Mouse (Mus musculus) kidney, embryonic 16.5 days (tissue): ENCODE results near the gene Gm14226. TPM values are rescaled to one million over a fixed set of nuclear protein-coding genes. Genes with fewer than 3 reads are reported as not detected.

Experiments used
- ATAC-seq: fragments of 200-750 bp; cut with Nextera tagmentation; 2 replicates; pipeline ENCODE4 v1.8.0; 2017; ENCODE audit warnings: moderate TSS enrichment; ENCODE audit not compliant: low FRiP score, low TSS enrichment
- H3K27ac ChIP-seq: fragments of 300-500 bp; sonication (generic); 2 replicates; pipeline ENCODE4 v1.5.1; 2014; ENCODE audit warnings: low read length
- H3K27me3 ChIP-seq: fragments of 300-500 bp; sonication (generic); 2 replicates; pipeline ENCODE4 v1.6.1; 2014; ENCODE audit warnings: low read length, control low read depth, mixed read lengths; ENCODE audit not compliant: insufficient read depth
- H3K36me3 ChIP-seq: fragments of 300-500 bp; sonication (generic); 2 replicates; pipeline ENCODE4 v1.6.1; 2014; ENCODE audit warnings: low read length, control low read depth, mixed read lengths; ENCODE audit not compliant: insufficient read depth
- H3K4me1 ChIP-seq: fragments of 300-500 bp; sonication (generic); 2 replicates; pipeline ENCODE4 v1.6.1; 2014; ENCODE audit warnings: low read length, control low read depth, mixed read lengths; ENCODE audit not compliant: insufficient read depth
- H3K4me2 ChIP-seq: fragments of 300-500 bp; sonication (generic); replicated peaks from 2 replicates; pipeline ENCODE4 v1.6.1; 2014; ENCODE audit warnings: low read depth, low read length
- H3K4me3 ChIP-seq: fragments of 300-500 bp; sonication (generic); 2 replicates; pipeline ENCODE4 v1.5.1; 2014; ENCODE audit warnings: mild to moderate bottlenecking, low read length
- H3K9ac ChIP-seq: fragments of 300-500 bp; sonication (generic); replicated peaks from 2 replicates; pipeline ENCODE4 v1.6.1; 2014; ENCODE audit warnings: low read length
- H3K9me3 ChIP-seq: fragments of 300-500 bp; sonication (generic); 2 replicates; pipeline ENCODE4 v1.6.1; 2016; ENCODE audit warnings: low read length, control low read depth
- WGBS: fragments of 180-500 bp; shearing (Covaris S2); extraction: QIAGEN DNeasy Blood & Tissue Kit; methylation state at CpG from one replicate; pipeline ENCODE4 v1.1.7; 2014; 5-methylcytosine and 5-hydroxymethylcytosine counted together
- polyA plus RNA-seq: library from polyadenylated mRNA; unstranded; fragments of >200 nt; fragmentation: Nextera tagmentation; extraction: Ambion mirVana; gene quantifications from 2 replicates; pipeline ENCODE4 v1.2.1, GENCODE M21; 2015

Gene Gm14226
- polyA plus RNA-seq, 1 experiment from 2014 or later, result 1.9 TPM

- Histone ChIP-seq H3K27ac (no peak overlapping the region), H3K4me1 (no peaks in the 10 kb centered on the region), H3K4me3 (no peak overlapping the region), H3K27me3 (no peaks in the 10 kb centered on the region), H3K9ac (no peak overlapping the region), H3K4me2 (no peak overlapping the region), H3K9me3 (no peaks in the 10 kb centered on the region), H3K36me3 (peaks cover 15% of the 10 kb centered on the region)
- WGBS, result 73% methylated on average over 1 of the region's 1 CpGs
- ATAC-seq, result no peak
These were observed 39.3 kb downstream of the Gm14226 start for GRCm38 (mm10) chr2:155057361-155057760.

GRCm38 (mm10) chr2:155071027-155071426 is 53.0 kb downstream of the Gm14226 start:
- no peak overlapping the region for H3K4me3 ChIP-seq
- H3K9me3 ChIP-seq, result no peaks in the 10 kb centered on the region
- no peaks in the 10 kb centered on the region for H3K27me3 ChIP-seq
- 72% methylated on average over 9 of the region's 9 CpGs for WGBS
- H3K9ac ChIP-seq, result no peak overlapping the region
- no peak for ATAC-seq
- no peak overlapping the region for H3K27ac ChIP-seq
- H3K36me3 ChIP-seq, result peaks cover 17% of the 10 kb centered on the region
- H3K4me1 ChIP-seq, result peaks cover 19% of the 10 kb centered on the region
- no peak overlapping the region for H3K4me2 ChIP-seq

GRCm38 (mm10) chr2:155072353-155073145 is 54.5 kb downstream of the Gm14226 start:
- H3K4me3 ChIP-seq, result no peak overlapping the region
- H3K27ac ChIP-seq, result no peak overlapping the region
- H3K9me3 ChIP-seq, result no peaks in the 10 kb centered on the region
- H3K4me2 ChIP-seq, result peak overlapping the region; percentile 76; the same call in 1 of the 2 replicates
- peaks cover 9% of the 10 kb centered on the region for H3K36me3 ChIP-seq
- ATAC-seq, result no peak
- H3K27me3 ChIP-seq, result no peaks in the 10 kb centered on the region
- no peak overlapping the region for H3K9ac ChIP-seq
- WGBS, result 81% methylated on average over 8 of the region's 8 CpGs
- H3K4me1 ChIP-seq, result peaks cover 19% of the 10 kb centered on the region

DNA sequence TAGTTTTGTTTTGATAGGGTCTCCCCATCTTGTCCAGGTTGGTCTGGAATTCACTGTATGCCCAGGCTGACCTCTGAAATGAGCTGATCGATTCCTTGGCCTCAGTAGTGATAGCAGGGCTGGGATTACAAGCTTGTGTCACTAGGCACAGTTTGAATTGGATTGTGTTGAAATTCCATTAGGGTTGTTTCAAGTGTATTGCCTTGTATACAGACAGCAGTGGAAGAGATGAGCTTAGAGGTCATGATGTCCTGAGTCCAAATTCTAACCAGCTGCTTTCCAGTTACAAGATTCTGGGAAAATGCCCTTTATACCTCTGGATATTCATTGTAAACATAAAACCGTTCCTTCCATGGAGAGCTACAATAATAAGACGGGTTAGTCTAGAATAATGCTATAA is 55.3 kb downstream of the Gm14226 start:
- no peaks in the 10 kb centered on the region for H3K27me3 ChIP-seq
- H3K9ac ChIP-seq, result peak overlapping the region; percentile 90
- peaks cover 1% of the 10 kb centered on the region; the same call in 1 of the 2 replicates for H3K36me3 ChIP-seq
- H3K4me2 ChIP-seq, result peak overlapping the region; percentile 76
- no peaks in the 10 kb centered on the region for H3K9me3 ChIP-seq
- H3K4me3 ChIP-seq, result peak overlapping the region; percentile 78
- 15% methylated on average over 3 of the region's 3 CpGs for WGBS
- ATAC-seq, result no peak
- H3K4me1 ChIP-seq, result peaks cover 19% of the 10 kb centered on the region
- H3K27ac ChIP-seq, result peak overlapping the region; percentile 83

GRCm38 (mm10) chr2:155073978-155074765 is 56.1 kb downstream of the Gm14226 start, which contains the start of gene Ahcy:
Gene Ahcy, minus strand, starts transcription at chr2:155074497.
- H3K9me3 ChIP-seq, result no peaks in the 10 kb centered on the region
- H3K4me1 ChIP-seq, result peaks cover 19% of the 10 kb centered on the region
- H3K4me3 ChIP-seq, result peak within 1 kb of the TSS; percentile 78
- no peaks in the 10 kb centered on the region for H3K27me3 ChIP-seq
- H3K27ac ChIP-seq, result peak within 1 kb of the TSS; percentile 83
- peak; percentile 96 for ATAC-seq
- H3K9ac ChIP-seq, result peak within 1 kb of the TSS; percentile 90
- H3K4me2 ChIP-seq, result peak within 1 kb of the TSS; percentile 76
- under 1% methylated on average over 56 of the region's 56 CpGs for WGBS
- H3K36me3 ChIP-seq, result no peaks in the 10 kb centered on the region

GRCm38 (mm10) chr2:155074766-155075330 is 56.8 kb downstream of the Gm14226 start:
- WGBS, result 24% methylated on average over 12 of the region's 12 CpGs
- ATAC-seq, result no peak
- peak overlapping the region; percentile 76 for H3K4me2 ChIP-seq
- peaks cover 19% of the 10 kb centered on the region for H3K4me1 ChIP-seq
- peak overlapping the region; percentile 83 for H3K27ac ChIP-seq
- H3K4me3 ChIP-seq, result peak overlapping the region; percentile 78
- no peaks in the 10 kb centered on the region for H3K9me3 ChIP-seq
- H3K9ac ChIP-seq, result peak overlapping the region; percentile 90
- H3K36me3 ChIP-seq, result no peaks in the 10 kb centered on the region
- no peaks in the 10 kb centered on the region for H3K27me3 ChIP-seq

DNA sequence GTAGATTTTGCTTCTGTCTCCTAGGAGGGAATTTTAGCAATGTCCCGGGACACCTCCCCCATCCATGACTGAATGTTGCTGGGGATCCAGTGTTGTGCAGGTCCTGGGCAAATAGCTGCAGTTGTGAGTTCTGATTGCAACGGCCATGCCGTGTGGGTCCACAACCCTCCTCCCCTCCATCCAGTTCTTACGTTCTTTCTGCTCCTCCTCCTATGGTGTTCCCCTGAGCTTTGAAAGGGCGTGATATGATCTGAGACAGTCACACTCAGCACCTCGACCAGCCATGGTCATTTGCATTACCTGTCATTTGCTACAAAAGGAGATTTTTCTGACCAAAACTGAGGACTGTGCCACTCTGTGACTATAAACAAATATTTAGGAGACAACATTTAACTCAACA is 57.6 kb downstream of the Gm14226 start:
- no peak overlapping the region for H3K27ac ChIP-seq
- H3K36me3 ChIP-seq, result no peaks in the 10 kb centered on the region
- no peak overlapping the region for H3K4me3 ChIP-seq
- ATAC-seq, result no peak
- H3K27me3 ChIP-seq, result no peaks in the 10 kb centered on the region
- no peaks in the 10 kb centered on the region for H3K9me3 ChIP-seq
- no peak overlapping the region for H3K4me2 ChIP-seq
- WGBS, result 82% methylated on average over 6 of the region's 6 CpGs
- H3K4me1 ChIP-seq, result peaks cover 19% of the 10 kb centered on the region
- H3K9ac ChIP-seq, result no peak overlapping the region

Other genes with a start within 250 kb of the Gm14226 start
- gene Gm14214, start 248.2 kb upstream of the Gm14226 start, polyA plus RNA-seq, result not detected in 2 replicates
- 42.3 and 48.4 TPM in 2 replicates for gene Raly, start 227.2 kb upstream of the Gm14226 start, polyA plus RNA-seq
- 0.35 TPM in 1 of 2 replicates, not detected in the other for gene a, start 226.9 kb upstream of the Gm14226 start, polyA plus RNA-seq
- 70.9 and 78.3 TPM in 2 replicates for gene Eif2s2, start 125.3 kb upstream of the Gm14226 start, polyA plus RNA-seq
- 79.2 and 82.7 TPM in 2 replicates for gene Ahcy, start 56.2 kb downstream of the Gm14226 start, polyA plus RNA-seq
- 55.2 and 64.6 TPM in 2 replicates for gene Itch, start 115.2 kb downstream of the Gm14226 start, polyA plus RNA-seq
- 391 and 404 TPM in 2 replicates for gene Dynlrb1, start 218.3 kb downstream of the Gm14226 start, polyA plus RNA-seq